Mouse (Mus musculus) left cerebral cortex, adult 8-10 months (tissue): ENCODE data around the gene Gm2663. TPM values are rescaled to one million over a fixed set of nuclear protein-coding genes. Genes with fewer than 3 reads are reported as not detected.

Source experiments
- total RNA-seq, 4 experiments: library from RNA; stranded (reverse); gene quantifications; 2 replicates each; pipeline ENCODE4 v1.2.4; 2022

Gm2663 gene
- total RNA-seq, 4 experiments from 2014 or later: not detected

Other genes starting within 250 kb of the Gm2663 start
- not detected for gene Moxd2, start 112.0 kb downstream of the Gm2663 start, total RNA-seq
- gene Prss58, start 99.1 kb downstream of the Gm2663 start, total RNA-seq: not detected
- not detected for gene 1700074P13Rik, start 58.9 kb downstream of the Gm2663 start, total RNA-seq
- not detected for gene Gm4744, start 47.6 kb downstream of the Gm2663 start, total RNA-seq
- not detected for gene 1810009J06Rik, start 34.7 kb downstream of the Gm2663 start, total RNA-seq
- gene 2210010C04Rik, start 36.0 kb upstream of the Gm2663 start, total RNA-seq: not detected